Mouse (Mus musculus) ovary, adult 18-20 months (tissue): Measurements from ENCODE around the gene Poglut1.
"Not testable (repeated sequence)": the region's sequence is repeated elsewhere in the genome, so short reads cannot be mapped to it uniquely, and the experiment has no call there.

Source experiments
- DNase-seq: peaks from one replicate; pipeline ENCODE4 v3.0.0; 2022; ENCODE audit warnings: low spot score, mixed read lengths

The Poglut1 gene

GRCm38 (mm10) chr16:38536544-38537146, 13.4 kb downstream of the Poglut1 start:
- peak; percentile 15 for DNase-seq

- no peak for DNase-seq
Measured at GRCm38 (mm10) chr16:38526264-38526663, 23.8 kb downstream of the Poglut1 start.

GRCm38 (mm10) chr16:38522129-38523084, 27.7 kb downstream of the Poglut1 start, which contains the start of gene Timmdc1:
Gene Timmdc1, minus strand, starts transcription at chr16:38522663.
- DNase-seq: peak; percentile 91

- DNase-seq: no peak
Measured at GRCm38 (mm10) chr16:38521211-38521987, 28.7 kb downstream of the Poglut1 start.

- DNase-seq: no peak
Measured at GRCm38 (mm10) chr16:38519140-38519539, 30.9 kb downstream of the Poglut1 start.

- DNase-seq: no peak
Measured at GRCm38 (mm10) chr16:38510846-38511245, 39.2 kb downstream of the Poglut1 start.

- DNase-seq: no peak
Measured at GRCm38 (mm10) chr16:38506041-38506634, 43.9 kb downstream of the Poglut1 start.

- DNase-seq: no peak
Measured at GRCm38 (mm10) chr16:38503528-38503927, 46.5 kb downstream of the Poglut1 start.

- no peak for DNase-seq
Measured at GRCm38 (mm10) chr16:38502469-38502868, 47.6 kb downstream of the Poglut1 start.

- no peak for DNase-seq
Measured at GRCm38 (mm10) chr16:38496604-38497140, 53.4 kb downstream of the Poglut1 start.

GRCm38 (mm10) chr16:38493890-38494289, 56.2 kb downstream of the Poglut1 start:
- no peak for DNase-seq

- DNase-seq: no peak
Measured at GRCm38 (mm10) chr16:38492551-38492950, 57.5 kb downstream of the Poglut1 start.

- DNase-seq: no peak
Measured at GRCm38 (mm10) chr16:38483582-38484309, 66.3 kb downstream of the Poglut1 start.

GRCm38 (mm10) chr16:38482780-38483562, 67.1 kb downstream of the Poglut1 start:
- DNase-seq: no peak

GRCm38 (mm10) chr16:38481327-38481726, 68.7 kb downstream of the Poglut1 start:
- DNase-seq: no peak

- DNase-seq: no peak
Measured at GRCm38 (mm10) chr16:38478296-38478695, 71.8 kb downstream of the Poglut1 start.

- DNase-seq: not testable (repeated sequence)
Measured at GRCm38 (mm10) chr16:38477241-38477608, 72.8 kb downstream of the Poglut1 start.

GRCm38 (mm10) chr16:38476312-38477240, 73.5 kb downstream of the Poglut1 start:
- peak; percentile 36 for DNase-seq
